Mouse (Mus musculus) small intestine, adult 2 months (tissue): ENCODE data around the gene Ttc39d.

ENCODE experiments used
- CTCF ChIP-seq: fragments of 200-500 bp; IDR thresholded peaks from 2 replicates; pipeline ENCODE4 v1.5.1; 2012; ENCODE audit warnings: low read depth, mild to moderate bottlenecking, control low read depth, inconsistent platforms, low read length, moderate library complexity, mixed read lengths; ENCODE audit not compliant: insufficient replicate concordance, insufficient read length; ENCODE audit errors: extremely low read depth
- POLR2A ChIP-seq: fragments of 200-500 bp; IDR thresholded peaks from 2 replicates; pipeline ENCODE4 v1.6.1; 2012; ENCODE audit warnings: low read depth, mild to moderate bottlenecking, control low read depth, inconsistent platforms, low read length, moderate library complexity

DNA sequence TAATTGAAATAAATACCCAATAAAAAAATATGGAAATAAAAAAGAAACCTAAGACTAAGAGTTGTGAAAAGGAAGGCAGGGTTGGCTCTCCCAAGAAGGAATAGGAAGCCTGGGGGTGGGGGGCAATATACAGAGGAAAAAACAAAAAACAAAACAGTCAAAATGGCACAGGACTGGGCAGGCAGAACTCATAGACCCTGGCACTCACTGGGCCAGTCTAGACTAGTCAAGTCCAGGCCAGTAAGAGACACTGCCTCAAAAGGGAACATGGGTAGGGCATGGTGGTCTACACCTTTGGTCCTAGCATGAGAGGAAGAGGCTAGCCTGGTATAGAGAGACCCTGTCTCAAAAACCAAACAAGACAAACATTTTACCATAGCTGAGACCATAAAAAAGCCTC is 26.8 kb upstream of the Ttc39d start:
- TF ChIP-seq CTCF (no peak), POLR2A (no peak)
